Mouse (Mus musculus) olfactory bulb, adult 2 months (tissue): Measurements from ENCODE around the gene Filip1.

Source experiments
- CTCF ChIP-seq: fragments of 200-500 bp; IDR thresholded peaks from 2 replicates; pipeline ENCODE4 v1.5.1; 2012; ENCODE audit warnings: low read depth, mild to moderate bottlenecking, low read length, moderate library complexity; ENCODE audit not compliant: insufficient read depth
- POLR2A ChIP-seq: fragments of 200-500 bp; IDR thresholded peaks from 2 replicates; pipeline ENCODE4 v1.6.1; 2012; ENCODE audit warnings: mild to moderate bottlenecking, low read depth, low read length, moderate library complexity; ENCODE audit not compliant: insufficient read depth

GRCm38 (mm10) chr9:79830874-79831273, 181.8 kb downstream of the Filip1 start:
- TF ChIP-seq POLR2A: no peak
- no peak for TF ChIP-seq CTCF
